Mouse (Mus musculus) limb, embryonic 15.5 days (tissue): ENCODE results near the gene Rhobtb1. TPM values are rescaled to one million over a fixed set of nuclear protein-coding genes. Genes with fewer than 3 reads are reported as not detected.

Source experiments
- ATAC-seq: fragments of 200-750 bp; cut with Nextera tagmentation; 2 replicates; pipeline ENCODE4 v1.8.0; 2017; ENCODE audit warnings: low read depth, moderate TSS enrichment; ENCODE audit not compliant: insufficient number of reproducible peaks, low FRiP score, low TSS enrichment
- H3K27ac ChIP-seq: fragments of 300-500 bp; sonication (generic); 2 replicates; pipeline ENCODE4 v1.5.1; 2015; ENCODE audit warnings: moderate library complexity, mild to moderate bottlenecking, inconsistent platforms
- H3K27me3 ChIP-seq: fragments of 300-500 bp; sonication (generic); 2 replicates; pipeline ENCODE4 v1.6.1; 2015; ENCODE audit warnings: inconsistent platforms
- H3K36me3 ChIP-seq: fragments of 300-500 bp; sonication (generic); 2 replicates; pipeline ENCODE4 v1.6.1; 2015; ENCODE audit warnings: inconsistent platforms
- H3K4me1 ChIP-seq: fragments of 300-500 bp; sonication (generic); 2 replicates; pipeline ENCODE4 v1.6.1; 2015; ENCODE audit warnings: inconsistent platforms
- H3K4me2 ChIP-seq: fragments of 300-500 bp; sonication (generic); 2 replicates; pipeline ENCODE4 v1.6.1; 2015; ENCODE audit warnings: mild to moderate bottlenecking, inconsistent platforms
- H3K4me3 ChIP-seq: fragments of 300-500 bp; sonication (generic); 2 replicates; pipeline ENCODE4 v1.5.1; 2015; ENCODE audit warnings: mild to moderate bottlenecking, inconsistent platforms
- H3K9ac ChIP-seq: fragments of 300-500 bp; sonication (generic); 2 replicates; pipeline ENCODE4 v1.6.1; 2015; ENCODE audit warnings: inconsistent platforms
- H3K9me3 ChIP-seq: fragments of 300-500 bp; sonication (generic); 2 replicates; pipeline ENCODE4 v1.6.1; 2016; ENCODE audit warnings: inconsistent platforms
- WGBS: fragments of 180-500 bp; shearing (Covaris S2); methylation state at CpG from one replicate; pipeline ENCODE4 v1.1.7; 2015; 5-methylcytosine and 5-hydroxymethylcytosine counted together
- polyA plus RNA-seq: library from polyadenylated mRNA; unstranded; fragments of >200 nt; fragmentation: Nextera tagmentation; extraction: Ambion mirVana; gene quantifications from 2 replicates; pipeline ENCODE4 v1.2.1, GENCODE M21; 2015

The Rhobtb1 gene
- polyA plus RNA-seq, 1 experiment from 2014 or later = 27.0 TPM

GRCm38 (mm10) chr10:69318514-69318913 is 167.3 kb downstream of the Rhobtb1 start:
- Histone ChIP-seq H3K36me3 (no peaks in the 10 kb centered on the region), H3K4me2 (no peak overlapping the region), H3K4me1 (peaks cover 26% of the 10 kb centered on the region), H3K4me3 (no peak overlapping the region), H3K27me3 (no peaks in the 10 kb centered on the region), H3K27ac (no peak overlapping the region), H3K9me3 (no peaks in the 10 kb centered on the region), H3K9ac (no peak overlapping the region)
- 86% methylated on average over 11 of the region's 11 CpGs for WGBS
- ATAC-seq = no peak

GRCm38 (mm10) chr10:69320667-69321518 is 169.7 kb downstream of the Rhobtb1 start:
- Histone ChIP-seq H3K36me3 (no peaks in the 10 kb centered on the region), H3K27me3 (no peaks in the 10 kb centered on the region), H3K9me3 (no peaks in the 10 kb centered on the region), H3K9ac (no peak overlapping the region), H3K4me2 (peak overlapping the region; percentile 45), H3K4me3 (peak overlapping the region; percentile 26), H3K4me1 (peaks cover 14% of the 10 kb centered on the region), H3K27ac (peak overlapping the region; percentile 86)
- ATAC-seq = peak; percentile 91
- 27% methylated on average over 21 of the region's 21 CpGs for WGBS

- H3K4me1 ChIP-seq = peaks cover 14% of the 10 kb centered on the region
- no peak overlapping the region for H3K9ac ChIP-seq
- peak overlapping the region; percentile 26 for H3K4me3 ChIP-seq
- H3K27ac ChIP-seq = peak overlapping the region; percentile 74
- no peaks in the 10 kb centered on the region for H3K36me3 ChIP-seq
- H3K27me3 ChIP-seq = no peaks in the 10 kb centered on the region
- no peaks in the 10 kb centered on the region for H3K9me3 ChIP-seq
- 23% methylated on average over 15 of the region's 15 CpGs for WGBS
- H3K4me2 ChIP-seq = peak overlapping the region; percentile 45
- ATAC-seq = peak; percentile 62
These were observed 170.3 kb downstream of the Rhobtb1 start for GRCm38 (mm10) chr10:69321519-69322035.

GRCm38 (mm10) chr10:69323986-69324385 is 172.8 kb downstream of the Rhobtb1 start:
- H3K4me1 ChIP-seq = peaks cover 14% of the 10 kb centered on the region
- no peak overlapping the region for H3K27ac ChIP-seq
- no peak overlapping the region for H3K9ac ChIP-seq
- no peak overlapping the region for H3K4me2 ChIP-seq
- 55% methylated on average over 13 of the region's 13 CpGs for WGBS
- no peaks in the 10 kb centered on the region for H3K27me3 ChIP-seq
- H3K36me3 ChIP-seq = no peaks in the 10 kb centered on the region
- H3K4me3 ChIP-seq = no peak overlapping the region
- H3K9me3 ChIP-seq = no peaks in the 10 kb centered on the region
- ATAC-seq = no peak

- WGBS = 89% methylated on average over 7 of the region's 7 CpGs
- no peaks in the 10 kb centered on the region for H3K36me3 ChIP-seq
- H3K27me3 ChIP-seq = no peaks in the 10 kb centered on the region
- no peak overlapping the region for H3K9ac ChIP-seq
- H3K9me3 ChIP-seq = no peaks in the 10 kb centered on the region
- no peak for ATAC-seq
- H3K27ac ChIP-seq = no peak overlapping the region
- peaks cover 14% of the 10 kb centered on the region for H3K4me1 ChIP-seq
- H3K4me2 ChIP-seq = no peak overlapping the region
- H3K4me3 ChIP-seq = no peak overlapping the region
These were observed 173.6 kb downstream of the Rhobtb1 start for GRCm38 (mm10) chr10:69324816-69325215.

- H3K9ac ChIP-seq = no peak overlapping the region
- H3K9me3 ChIP-seq = no peaks in the 10 kb centered on the region
- peaks cover 5% of the 10 kb centered on the region; the same call in 1 of the 2 replicates for H3K4me1 ChIP-seq
- H3K27me3 ChIP-seq = no peaks in the 10 kb centered on the region
- ATAC-seq = no peak
- WGBS = 68% methylated on average over 3 of the region's 3 CpGs
- H3K36me3 ChIP-seq = no peaks in the 10 kb centered on the region
- no peak overlapping the region for H3K4me3 ChIP-seq
- no peak overlapping the region for H3K4me2 ChIP-seq
- no peak overlapping the region for H3K27ac ChIP-seq
These were observed 175.2 kb downstream of the Rhobtb1 start for GRCm38 (mm10) chr10:69326433-69326832.

GRCm38 (mm10) chr10:69327362-69327761 is 176.1 kb downstream of the Rhobtb1 start:
- no peak for ATAC-seq
- H3K9ac ChIP-seq = no peak overlapping the region
- H3K27me3 ChIP-seq = no peaks in the 10 kb centered on the region
- no peak overlapping the region for H3K4me2 ChIP-seq
- no peak overlapping the region for H3K27ac ChIP-seq
- H3K9me3 ChIP-seq = no peaks in the 10 kb centered on the region
- no peaks in the 10 kb centered on the region for H3K4me1 ChIP-seq
- H3K36me3 ChIP-seq = no peaks in the 10 kb centered on the region
- H3K4me3 ChIP-seq = no peak overlapping the region
- WGBS = 59% methylated on average over 8 of the region's 8 CpGs

GRCm38 (mm10) chr10:69328029-69328655 is 176.9 kb downstream of the Rhobtb1 start:
- Histone ChIP-seq H3K4me1 (no peaks in the 10 kb centered on the region), H3K9me3 (no peaks in the 10 kb centered on the region), H3K36me3 (no peaks in the 10 kb centered on the region), H3K9ac (no peak overlapping the region), H3K4me2 (no peak overlapping the region), H3K4me3 (no peak overlapping the region), H3K27ac (no peak overlapping the region), H3K27me3 (no peaks in the 10 kb centered on the region)
- WGBS = 76% methylated on average over 12 of the region's 12 CpGs
- ATAC-seq = no peak

- H3K36me3 ChIP-seq = no peaks in the 10 kb centered on the region
- no peak for ATAC-seq
- no peak overlapping the region for H3K4me3 ChIP-seq
- 0 out of 2 replicates have a peak, but pooled peaks cover 1% of the 10 kb centered on the region for H3K4me1 ChIP-seq
- no peak overlapping the region for H3K27ac ChIP-seq
- H3K27me3 ChIP-seq = no peaks in the 10 kb centered on the region
- H3K9ac ChIP-seq = no peak overlapping the region
- H3K4me2 ChIP-seq = no peak overlapping the region
- no peaks in the 10 kb centered on the region for H3K9me3 ChIP-seq
- WGBS = 65% methylated on average over 4 of the region's 4 CpGs
These were observed 177.4 kb downstream of the Rhobtb1 start for GRCm38 (mm10) chr10:69328656-69329046.

- no peak overlapping the region for H3K27ac ChIP-seq
- no peaks in the 10 kb centered on the region for H3K9me3 ChIP-seq
- H3K4me2 ChIP-seq = no peak overlapping the region
- H3K27me3 ChIP-seq = no peaks in the 10 kb centered on the region
- no peak overlapping the region for H3K9ac ChIP-seq
- WGBS = 86% methylated on average over 6 of the region's 6 CpGs
- no peak for ATAC-seq
- peaks cover 6% of the 10 kb centered on the region for H3K36me3 ChIP-seq
- H3K4me3 ChIP-seq = no peak overlapping the region
- H3K4me1 ChIP-seq = 0 out of 2 replicates have a peak, but pooled peaks cover 8% of the 10 kb centered on the region
These were observed 180.0 kb downstream of the Rhobtb1 start for GRCm38 (mm10) chr10:69331231-69331630.

GRCm38 (mm10) chr10:69333212-69333611 is 182.0 kb downstream of the Rhobtb1 start:
- no peaks in the 10 kb centered on the region for H3K9me3 ChIP-seq
- peaks cover 25% of the 10 kb centered on the region for H3K36me3 ChIP-seq
- H3K4me3 ChIP-seq = no peak overlapping the region
- peak overlapping the region; percentile 50; the same call in 1 of the 2 replicates for H3K27ac ChIP-seq
- 80% methylated on average over 11 of the region's 11 CpGs for WGBS
- H3K27me3 ChIP-seq = no peaks in the 10 kb centered on the region
- no peak overlapping the region for H3K4me2 ChIP-seq
- no peak overlapping the region for H3K9ac ChIP-seq
- 0 out of 2 replicates have a peak, but pooled peaks cover 8% of the 10 kb centered on the region for H3K4me1 ChIP-seq
- ATAC-seq = no peak
